Mouse (Mus musculus) hindbrain, postnatal 0 days (tissue): ENCODE results near the gene Rasal3. TPM values are rescaled to one million over a fixed set of nuclear protein-coding genes. Genes with fewer than 3 reads are reported as not detected.

ENCODE experiments used
- ATAC-seq: fragments of 200-750 bp; cut with Nextera tagmentation; 2 replicates; pipeline ENCODE4 v1.8.0; 2017; ENCODE audit warnings: mild to moderate bottlenecking, moderate TSS enrichment, moderate library complexity
- DNase-seq: peaks from one replicate; pipeline ENCODE4 v3.0.0-alpha.2; 2015; ENCODE audit warnings: low spot score
- H3K27ac ChIP-seq: fragments of 300-500 bp; sonication (generic); 2 replicates; pipeline ENCODE4 v1.5.1; 2014; ENCODE audit warnings: mild to moderate bottlenecking
- H3K27me3 ChIP-seq: fragments of 300-500 bp; sonication (generic); 2 replicates; pipeline ENCODE4 v1.6.1; 2014; ENCODE audit warnings: low read length, mixed read lengths; ENCODE audit not compliant: insufficient read depth
- H3K36me3 ChIP-seq: fragments of 300-500 bp; sonication (generic); 2 replicates; pipeline ENCODE4 v1.6.1; 2014; ENCODE audit warnings: low read length, mixed read lengths; ENCODE audit not compliant: insufficient read depth
- H3K4me1 ChIP-seq: fragments of 300-500 bp; sonication (generic); 2 replicates; pipeline ENCODE4 v1.6.1; 2014; ENCODE audit warnings: antibody characterized with exemption, low read length, mixed read lengths; ENCODE audit not compliant: insufficient read depth
- H3K4me2 ChIP-seq: fragments of 300-500 bp; sonication (generic); 2 replicates; pipeline ENCODE4 v1.6.1; 2014; ENCODE audit warnings: low read depth, mild to moderate bottlenecking, low read length, moderate library complexity, mixed read lengths
- H3K4me3 ChIP-seq: fragments of 300-500 bp; sonication (generic); 2 replicates; pipeline ENCODE4 v1.5.1; 2014; ENCODE audit warnings: low read length
- H3K9ac ChIP-seq: fragments of 300-500 bp; sonication (generic); replicated peaks from 2 replicates; pipeline ENCODE4 v1.6.1; 2014; ENCODE audit warnings: mild to moderate bottlenecking, low read length, moderate library complexity, mixed read lengths
- H3K9me3 ChIP-seq: fragments of 300-500 bp; sonication (generic); 2 replicates; pipeline ENCODE4 v1.6.1; 2016; ENCODE audit warnings: low read length, mixed read lengths
- CTCF ChIP-seq: IDR thresholded peaks from 2 replicates; pipeline ENCODE4 v1.5.1; 2016; ENCODE audit warnings: antibody characterized with exemption, control low read depth, low read depth
- WGBS: fragments of 180-500 bp; shearing (Covaris S2); extraction: QIAGEN DNeasy Blood & Tissue Kit; methylation state at CpG from one replicate; pipeline ENCODE4 v1.1.7; 2014; 5-methylcytosine and 5-hydroxymethylcytosine counted together
- polyA plus RNA-seq: library from polyadenylated mRNA; unstranded; fragments of >200 nt; fragmentation: Nextera tagmentation; extraction: Ambion mirVana; gene quantifications from 2 replicates; pipeline ENCODE4 v1.2.1, GENCODE M21; 2015
- total RNA-seq: library from RNA; depleted of rRNA; stranded (reverse); fragments of >200 nt; gene quantifications from 2 replicates; pipeline ENCODE4 v1.2.3, GENCODE M21; 2014

Gene Rasal3
- total and polyA plus RNA-seq, 2 experiments from 2014 or later = 0.61 to 2.8 TPM

GRCm38 (mm10) chr17:32364850-32365249 is 38.5 kb downstream of the Rasal3 start:
- DNase-seq (no peak), ATAC-seq (peak; percentile 44)
- Histone ChIP-seq H3K4me3 (peak overlapping the region; percentile 98), H3K4me2 (peak overlapping the region; percentile 95), H3K27ac (peak overlapping the region; percentile 78; the same call in 1 of the 2 replicates), H3K36me3 (peaks cover 12% of the 10 kb centered on the region), H3K9ac (peak overlapping the region; percentile 98), H3K9me3 (no peaks in the 10 kb centered on the region), H3K4me1 (peaks cover 10% of the 10 kb centered on the region), H3K27me3 (no peaks in the 10 kb centered on the region)
- no peak for TF ChIP-seq CTCF
- 62% methylated on average over 5 of the region's 5 CpGs for WGBS

- H3K4me2 ChIP-seq = peak overlapping the region; percentile 95
- no peaks in the 10 kb centered on the region for H3K9me3 ChIP-seq
- peak overlapping the region; percentile 98 for H3K4me3 ChIP-seq
- ATAC-seq (peak; percentile 96), DNase-seq (peak; percentile 98)
- TF ChIP-seq CTCF = peak; percentile 23; the same call in 1 of the 2 replicates
- peak overlapping the region; percentile 78 for H3K27ac ChIP-seq
- H3K27me3 ChIP-seq = no peaks in the 10 kb centered on the region
- H3K9ac ChIP-seq = peak overlapping the region; percentile 98
- under 1% methylated on average over 37 of the region's 47 CpGs for WGBS
- H3K36me3 ChIP-seq = peaks cover 17% of the 10 kb centered on the region
- H3K4me1 ChIP-seq = peaks cover 10% of the 10 kb centered on the region
These were observed 39.1 kb downstream of the Rasal3 start for GRCm38 (mm10) chr17:32364331-32364730.

GRCm38 (mm10) chr17:32363821-32364301 is 39.5 kb downstream of the Rasal3 start:
- Histone ChIP-seq H3K27ac (peak overlapping the region; percentile 78), H3K4me1 (peaks cover 10% of the 10 kb centered on the region), H3K36me3 (peaks cover 22% of the 10 kb centered on the region), H3K9ac (peak overlapping the region; percentile 98), H3K9me3 (no peaks in the 10 kb centered on the region), H3K4me3 (peak overlapping the region; percentile 98), H3K27me3 (no peaks in the 10 kb centered on the region), H3K4me2 (peak overlapping the region; percentile 95)
- DNase-seq (no peak), ATAC-seq (peak; percentile 54)
- under 1% methylated on average over 25 of the region's 50 CpGs for WGBS
- no peak for TF ChIP-seq CTCF

GRCm38 (mm10) chr17:32362686-32363085 is 40.7 kb downstream of the Rasal3 start:
- H3K36me3 ChIP-seq = peaks cover 34% of the 10 kb centered on the region
- no peak overlapping the region; the same call in 1 of the 2 replicates for H3K9ac ChIP-seq
- no peak overlapping the region for H3K4me3 ChIP-seq
- 76% methylated on average over 4 of the region's 4 CpGs for WGBS
- H3K27ac ChIP-seq = no peak overlapping the region
- peaks cover 10% of the 10 kb centered on the region for H3K4me1 ChIP-seq
- ATAC-seq (no peak), DNase-seq (no peak)
- no peak for TF ChIP-seq CTCF
- no peaks in the 10 kb centered on the region for H3K9me3 ChIP-seq
- H3K4me2 ChIP-seq = peak overlapping the region; percentile 95
- no peaks in the 10 kb centered on the region for H3K27me3 ChIP-seq

- WGBS = 86% methylated on average over 18 of the region's 18 CpGs
- peaks cover 61% of the 10 kb centered on the region for H3K36me3 ChIP-seq
- no peaks in the 10 kb centered on the region for H3K27me3 ChIP-seq
- H3K9me3 ChIP-seq = no peaks in the 10 kb centered on the region
- H3K4me1 ChIP-seq = peaks cover 10% of the 10 kb centered on the region
- DNase-seq (no peak), ATAC-seq (no peak)
- no peak overlapping the region for H3K4me3 ChIP-seq
- no peak overlapping the region for H3K27ac ChIP-seq
- no peak for TF ChIP-seq CTCF
- no peak overlapping the region for H3K4me2 ChIP-seq
- no peak overlapping the region for H3K9ac ChIP-seq
These were observed 43.5 kb downstream of the Rasal3 start for GRCm38 (mm10) chr17:32359928-32360327.

GRCm38 (mm10) chr17:32358943-32359340 is 44.4 kb downstream of the Rasal3 start:
- H3K9me3 ChIP-seq = no peaks in the 10 kb centered on the region
- DNase-seq = no peak
- no peak for TF ChIP-seq CTCF
- WGBS = 93% methylated on average over 6 of the region's 6 CpGs
- peaks cover 13% of the 10 kb centered on the region for H3K4me1 ChIP-seq
- H3K36me3 ChIP-seq = peaks cover 71% of the 10 kb centered on the region
- no peak overlapping the region for H3K4me2 ChIP-seq
- no peaks in the 10 kb centered on the region for H3K27me3 ChIP-seq
- no peak overlapping the region for H3K9ac ChIP-seq
- no peak overlapping the region for H3K27ac ChIP-seq
- ATAC-seq = no peak
- H3K4me3 ChIP-seq = no peak overlapping the region

- Histone ChIP-seq H3K27ac (no peak overlapping the region), H3K36me3 (peaks cover 72% of the 10 kb centered on the region)
- no peak for ATAC-seq
These were observed 45.0 kb downstream of the Rasal3 start for GRCm38 (mm10) chr17:32358192-32358942.

More at GRCm38 (mm10) chr17:32358192-32358942, 45.0 kb downstream of the Rasal3 start:
- Histone ChIP-seq H3K4me2 (no peak overlapping the region), H3K4me1 (peaks cover 12% of the 10 kb centered on the region), H3K4me3 (no peak overlapping the region), H3K9ac (no peak overlapping the region), H3K27me3 (no peaks in the 10 kb centered on the region), H3K9me3 (no peaks in the 10 kb centered on the region)
- DNase-seq = no peak
- no peak for TF ChIP-seq CTCF
- WGBS = 94% methylated on average over 7 of the region's 7 CpGs
